Mouse (Mus musculus): ENCODE measurements at regions not wholly inside any gene's neighbourhood (a gene's known extent, or its start where the extent isn't known, plus 50 kb on each side); places are given as distances from the start of the nearest gene placed in this dataset.
A peak's percentile ranks its signal among the peaks of the same experiment; 100 is the strongest.

GRCm38 (mm10) chr15:62056401-62056800, 1133.6 kb upstream of the A1bg start:
- peak; percentile 84 for DNase-seq

GRCm38 (mm10) chr15:62055011-62055410, 1132.2 kb upstream of the A1bg start:
- DNase-seq = no peak

GRCm38 (mm10) chr15:62053420-62054239, 1130.8 kb upstream of the A1bg start:
- DNase-seq = no peak

- DNase-seq = no peak
Measured at GRCm38 (mm10) chr15:62049416-62049815, 1126.6 kb upstream of the A1bg start.

- no peak for DNase-seq
Measured at GRCm38 (mm10) chr15:62048981-62049380, 1126.2 kb upstream of the A1bg start.

- DNase-seq = no peak
Measured at GRCm38 (mm10) chr15:62046276-62046675, 1123.5 kb upstream of the A1bg start.

GRCm38 (mm10) chr15:62044654-62045335, 1122.0 kb upstream of the A1bg start:
- DNase-seq = no peak

GRCm38 (mm10) chr15:62043617-62044392, 1121.0 kb upstream of the A1bg start:
- DNase-seq = peak; percentile 88

GRCm38 (mm10) chr15:62042924-62043504, 1120.2 kb upstream of the A1bg start:
- no peak for DNase-seq
